In genomic region chr4:10235324-10235723, GRCm38 (mm10) we compare ENCODE assay signal across 27 mouse cellular contexts.
"Had no signal": no experiment of that assay in that cellular context is flagged by ENCODE, and none has a peak within 500 bp of the region (broad histone marks: within the 10 kb centered on the region; RNA-seq: fewer than 3 reads in every experiment).

No protein-coding gene starts in this region.

- H3K27ac ChIP-seq: gastrocnemius, adult 2 months; heart, adult 2 months; heart, embryonic 13.5 days; heart, embryonic 15.5 days; hindbrain, embryonic 10.5 days; hindbrain, embryonic 12.5 days; hindbrain, embryonic 15.5 days; hindbrain, postnatal 0 days; kidney, embryonic 15.5 days; kidney, postnatal 0 days; limb, embryonic 13.5 days; limb, embryonic 15.5 days; liver, embryonic 13.5 days; liver, embryonic 15.5 days had no signal

- H3K4me3 ChIP-seq: gastrocnemius, adult 2 months; heart, adult 2 months; heart, embryonic 13.5 days; heart, embryonic 15.5 days; hindbrain, embryonic 10.5 days; hindbrain, embryonic 12.5 days; hindbrain, embryonic 15.5 days; kidney, embryonic 15.5 days; limb, embryonic 13.5 days; limb, embryonic 15.5 days; liver, embryonic 13.5 days; liver, embryonic 15.5 days had no signal

- H3K9me3 ChIP-seq: heart, embryonic 13.5 days; heart, embryonic 15.5 days; hindbrain, embryonic 10.5 days; hindbrain, embryonic 12.5 days; hindbrain, embryonic 15.5 days; kidney, embryonic 15.5 days; limb, embryonic 13.5 days; limb, embryonic 15.5 days; liver, embryonic 13.5 days; liver, embryonic 15.5 days had no signal

- H3K27me3 ChIP-seq: heart, embryonic 13.5 days; heart, embryonic 15.5 days; hindbrain, embryonic 12.5 days; hindbrain, embryonic 15.5 days; kidney, embryonic 15.5 days; limb, embryonic 13.5 days; limb, embryonic 15.5 days; liver, embryonic 13.5 days; liver, embryonic 15.5 days had no signal

- H3K9ac ChIP-seq: heart, embryonic 13.5 days; heart, embryonic 15.5 days; hindbrain, embryonic 12.5 days; hindbrain, embryonic 15.5 days; kidney, embryonic 15.5 days; limb, embryonic 13.5 days; limb, embryonic 15.5 days; liver, embryonic 13.5 days; liver, embryonic 15.5 days; liver, postnatal 0 days had no signal

- DNase-seq: gastrocnemius, adult 2 months; gastrocnemius, postnatal 10 days; gastrocnemius, postnatal 25 days; heart, postnatal 4 days; kidney, adult 11 months; kidney, adult 2 months; kidney, adult 9 months; kidney, postnatal 14 days; kidney, postnatal 36 days; left cerebral cortex, postnatal 4 days; liver, embryonic 13.5 days; liver, postnatal 0 days; lung, adult 2 months had no signal

- ATAC-seq: hindbrain, postnatal 0 days; intestine, embryonic 16.5 days; liver, postnatal 0 days had no signal

- H3K36me3 ChIP-seq: heart, embryonic 13.5 days; heart, embryonic 15.5 days; hindbrain, embryonic 10.5 days; hindbrain, embryonic 12.5 days; hindbrain, embryonic 15.5 days; kidney, embryonic 15.5 days; limb, embryonic 13.5 days; limb, embryonic 15.5 days; liver, embryonic 13.5 days; liver, embryonic 15.5 days had no signal

- H3K4me2 ChIP-seq: heart, embryonic 13.5 days; heart, embryonic 15.5 days; hindbrain, embryonic 12.5 days; hindbrain, embryonic 15.5 days; kidney, embryonic 15.5 days; limb, embryonic 13.5 days; limb, embryonic 15.5 days; liver, embryonic 11.5 days; liver, embryonic 13.5 days; liver, embryonic 15.5 days had no signal

- H3K4me1 ChIP-seq: heart, embryonic 13.5 days; heart, embryonic 15.5 days; hindbrain, embryonic 10.5 days; hindbrain, embryonic 12.5 days; hindbrain, embryonic 15.5 days; kidney, embryonic 15.5 days; limb, embryonic 13.5 days; limb, embryonic 15.5 days; liver, embryonic 13.5 days; liver, embryonic 15.5 days had no signal
